Mouse (Mus musculus) heart, embryonic 14.5 days (tissue): ENCODE results near the gene Cib2. TPM values are rescaled to one million over a fixed set of nuclear protein-coding genes. Genes with fewer than 3 reads are reported as not detected.
A peak's percentile ranks its signal among the peaks of the same experiment; 100 is the strongest.

Experiments
- ATAC-seq: fragments of 200-750 bp; cut with Nextera tagmentation; 2 replicates; pipeline ENCODE4 v1.8.0; 2017; ENCODE audit warnings: low read depth, moderate TSS enrichment; ENCODE audit not compliant: insufficient number of reproducible peaks, insufficient read depth, low FRiP score
- H3K27ac ChIP-seq, 2 experiments: fragments of 200-500 bp in 1 of 2; fragments of 300-500 bp in 1 of 2; sonication (generic) in 1 of 2; replicated peaks in 1 of 2; 2 replicates each; pipeline ENCODE4 v1.5.1; 2012 to 2014; ENCODE audit warnings: low read depth in 2 of 2, low read length in 2 of 2, control low read depth in 1 of 2, mild to moderate bottlenecking in 1 of 2, mixed read lengths in 1 of 2; ENCODE audit not compliant: control insufficient read depth in 1 of 2, insufficient read depth in 1 of 2
- H3K27me3 ChIP-seq: fragments of 300-500 bp; sonication (generic); 2 replicates; pipeline ENCODE4 v1.6.1; 2014; ENCODE audit warnings: mild to moderate bottlenecking, low read length, control low read depth; ENCODE audit not compliant: control insufficient read depth, insufficient read depth
- H3K36me3 ChIP-seq: fragments of 300-500 bp; sonication (generic); 2 replicates; pipeline ENCODE4 v1.6.1; 2014; ENCODE audit warnings: mild to moderate bottlenecking, control low read depth, low read length, mixed read lengths; ENCODE audit not compliant: control insufficient read depth, insufficient read depth
- H3K4me1 ChIP-seq, 2 experiments: fragments of 200-500 bp in 1 of 2; fragments of 300-500 bp in 1 of 2; sonication (generic) in 1 of 2; 2 replicates each; pipeline ENCODE4 v1.6.1; 2012 to 2014; ENCODE audit warnings: low read length in 2 of 2, control low read depth in 1 of 2, mixed read lengths in 1 of 2; ENCODE audit not compliant: control insufficient read depth in 2 of 2, insufficient read depth in 2 of 2
- H3K4me2 ChIP-seq: fragments of 300-500 bp; sonication (generic); 2 replicates; pipeline ENCODE4 v1.6.1; 2014; ENCODE audit warnings: mild to moderate bottlenecking, low read length
- H3K4me3 ChIP-seq, 2 experiments: fragments of 200-500 bp in 1 of 2; fragments of 300-500 bp in 1 of 2; sonication (generic) in 1 of 2; 2 replicates each; pipeline ENCODE4 v1.5.1; 2012 to 2014; ENCODE audit warnings: low read length in 2 of 2, mild to moderate bottlenecking in 2 of 2, control low read depth in 1 of 2, low read depth in 1 of 2, moderate library complexity in 1 of 2; ENCODE audit not compliant: control insufficient read depth in 1 of 2, insufficient read depth in 1 of 2
- H3K9ac ChIP-seq: fragments of 300-500 bp; sonication (generic); 2 replicates; pipeline ENCODE4 v1.6.1; 2014; ENCODE audit warnings: mild to moderate bottlenecking, low read length
- H3K9me3 ChIP-seq: fragments of 300-500 bp; sonication (generic); 2 replicates; pipeline ENCODE4 v1.6.1; 2016; ENCODE audit warnings: low read length, control low read depth; ENCODE audit not compliant: control insufficient read depth
- WGBS: fragments of 180-500 bp; shearing (Covaris S2); extraction: QIAGEN DNeasy Blood & Tissue Kit; methylation state at CpG from one replicate; pipeline ENCODE4 v1.1.7; 2014; 5-methylcytosine and 5-hydroxymethylcytosine counted together
- polyA plus RNA-seq: library from polyadenylated mRNA; unstranded; fragments of >200 nt; fragmentation: Nextera tagmentation; extraction: Ambion mirVana; gene quantifications from 2 replicates; pipeline ENCODE4 v1.2.1, GENCODE M21; 2014

The Cib2 gene
- polyA plus RNA-seq, 1 experiment from 2014 or later = 6.7 TPM

DNA sequence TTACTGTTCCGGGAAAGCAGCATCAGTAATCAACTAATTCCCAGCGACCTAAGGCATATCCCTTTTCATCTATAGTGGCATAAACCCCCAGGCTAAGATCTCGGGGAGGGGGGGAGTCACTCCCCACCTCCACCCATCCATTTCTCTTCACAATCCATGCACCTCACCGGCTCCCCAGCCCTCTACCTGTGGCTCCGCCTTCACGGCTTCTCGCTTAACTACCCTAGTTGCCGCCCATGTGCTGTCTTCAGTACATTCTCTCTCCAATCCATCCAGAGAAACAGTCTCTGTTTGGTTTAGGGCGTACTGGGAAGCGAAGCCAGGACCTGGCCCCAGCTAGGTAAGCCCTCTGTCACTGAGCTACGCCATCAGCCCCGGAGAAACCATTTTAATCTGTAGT is 57.1 kb downstream of the Cib2 start:
- no peak overlapping the region for H3K9ac ChIP-seq
- H3K4me2 ChIP-seq = peak overlapping the region; percentile 94
- no peaks in the 10 kb centered on the region for H3K9me3 ChIP-seq
- H3K27me3 ChIP-seq = peaks cover 6% of the 10 kb centered on the region
- H3K27ac ChIP-seq = no peak overlapping the region
- no peak for ATAC-seq
- H3K4me1 ChIP-seq = peaks cover 0 to 2% of the 10 kb centered on the region in 2 experiments; a peak in 2 of 4 replicates
- 0 out of 4 replicates have a peak overlapping the region, but pooled peaks of 1 of the 2 experiments have one; percentile 1 for H3K4me3 ChIP-seq
- 18% methylated on average over 11 of the region's 12 CpGs for WGBS
- H3K36me3 ChIP-seq = no peaks in the 10 kb centered on the region

- no peak overlapping the region for H3K27ac ChIP-seq
- H3K9ac ChIP-seq = peak overlapping the region; percentile 83
- no peak for ATAC-seq
- 8% methylated on average over 13 of the region's 13 CpGs for WGBS
- H3K36me3 ChIP-seq = no peaks in the 10 kb centered on the region
- peaks cover 6% of the 10 kb centered on the region for H3K27me3 ChIP-seq
- peaks cover 0 to 2% of the 10 kb centered on the region in 2 experiments; a peak in 2 of 4 replicates for H3K4me1 ChIP-seq
- no peaks in the 10 kb centered on the region for H3K9me3 ChIP-seq
- H3K4me3 ChIP-seq = peak overlapping the region; percentile 62 to 63
- peak overlapping the region; percentile 94 for H3K4me2 ChIP-seq
These were observed 57.9 kb downstream of the Cib2 start for GRCm38 (mm10) chr9:54502111-54502495.

DNA sequence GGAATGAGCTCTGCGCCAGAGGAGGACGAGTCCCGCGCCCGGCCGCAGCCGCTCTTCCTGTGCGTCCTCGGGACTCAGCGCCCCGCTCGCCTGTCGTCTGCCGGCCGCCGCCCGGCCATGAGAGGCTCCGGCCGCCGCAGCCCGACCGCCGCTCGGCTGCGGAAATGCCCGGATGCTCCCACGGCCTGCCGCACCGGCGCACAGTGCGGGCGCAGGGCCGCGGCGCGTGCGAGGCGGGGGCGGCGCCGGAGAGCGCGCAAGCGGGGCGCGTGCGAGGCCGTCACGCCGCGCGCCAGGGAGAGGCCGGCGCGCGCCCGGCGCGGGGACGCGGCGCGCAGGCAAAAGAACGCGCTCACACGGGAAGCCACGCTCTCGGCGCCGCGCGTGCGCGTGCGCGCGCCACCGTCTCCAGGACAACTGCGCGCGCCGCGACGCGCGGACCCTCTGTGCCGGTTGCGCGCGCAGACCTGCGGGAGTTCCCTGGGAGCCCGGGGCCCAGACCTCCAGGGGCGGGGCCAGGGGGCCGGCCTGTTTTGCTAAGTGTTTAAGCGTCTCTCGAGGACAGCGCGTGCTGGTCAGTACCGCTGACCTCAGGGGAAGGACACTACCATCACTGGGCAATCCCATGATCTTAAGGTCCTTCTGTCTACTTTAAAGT is 58.4 kb downstream of the Cib2 start, which contains the start of gene Dmxl2:
Dmxl2 (minus strand) TSS at position 174 of the 658 bp plus-strand sequence.
- ATAC-seq = peak; percentile 90
- H3K27ac ChIP-seq = peak within 1 kb of the TSS; percentile 20 to 74
- under 1% methylated on average over 99 of the region's 99 CpGs for WGBS

GRCm38 (mm10) chr9:54500832-54501452 is 59.1 kb downstream of the Cib2 start:
- Histone ChIP-seq H3K9me3 (no peaks in the 10 kb centered on the region), H3K4me3 (peak overlapping the region; percentile 62 to 63), H3K4me2 (peak overlapping the region; percentile 94), H3K36me3 (no peaks in the 10 kb centered on the region), H3K9ac (peak overlapping the region; percentile 83), H3K4me1 (peaks cover 0 to 2% of the 10 kb centered on the region in 2 experiments; a peak in 2 of 4 replicates), H3K27me3 (peaks cover 6% of the 10 kb centered on the region), H3K27ac (peak overlapping the region; percentile 20 to 74)
- peak; percentile 60 for ATAC-seq
- under 1% methylated on average over 42 of the region's 43 CpGs for WGBS

More for the DNA sequence above, 58.4 kb downstream of the Cib2 start, which contains the start of gene Dmxl2:
- Histone ChIP-seq H3K4me1 (peaks cover 0 to 2% of the 10 kb centered on the region in 2 experiments; a peak in 2 of 4 replicates), H3K4me3 (peak within 1 kb of the TSS; percentile 62 to 63), H3K9ac (peak within 1 kb of the TSS; percentile 83), H3K4me2 (peak within 1 kb of the TSS; percentile 94), H3K27me3 (peaks cover 6% of the 10 kb centered on the region), H3K36me3 (no peaks in the 10 kb centered on the region), H3K9me3 (no peaks in the 10 kb centered on the region)

DNA sequence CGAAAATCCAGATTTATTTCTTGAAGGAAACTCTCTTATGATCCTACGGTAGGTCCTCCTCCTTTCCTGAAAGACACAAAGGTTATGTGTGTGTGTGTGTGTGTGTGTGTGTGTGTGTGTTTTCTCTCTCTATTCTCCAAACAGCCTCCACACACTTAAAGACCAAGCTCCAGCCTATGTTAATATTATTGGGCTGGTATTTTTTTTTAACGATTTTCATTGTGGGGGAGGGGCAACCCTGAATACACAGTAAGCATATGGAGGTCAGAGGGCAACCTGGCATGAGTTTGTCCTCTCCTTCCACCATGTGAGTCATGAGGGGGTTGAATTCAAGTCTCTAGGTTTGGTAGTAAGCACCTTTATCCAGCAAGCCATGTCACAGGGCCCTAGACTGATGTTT is 60.2 kb downstream of the Cib2 start:
- Histone ChIP-seq H3K36me3 (no peaks in the 10 kb centered on the region), H3K9ac (no peak overlapping the region), H3K4me3 (no peak overlapping the region), H3K27ac (no peak overlapping the region), H3K9me3 (no peaks in the 10 kb centered on the region), H3K4me2 (no peak overlapping the region), H3K27me3 (peaks cover 5% of the 10 kb centered on the region), H3K4me1 (peaks cover 0 to 2% of the 10 kb centered on the region in 2 experiments; a peak in 2 of 4 replicates)
- 80% methylated on average over 3 of the region's 3 CpGs for WGBS
- ATAC-seq = no peak

- Histone ChIP-seq H3K9ac (no peak overlapping the region), H3K9me3 (no peaks in the 10 kb centered on the region), H3K27ac (no peak overlapping the region), H3K4me2 (no peak overlapping the region), H3K4me1 (peaks cover 0 to 2% of the 10 kb centered on the region in 2 experiments; a peak in 2 of 4 replicates), H3K4me3 (no peak overlapping the region), H3K36me3 (no peaks in the 10 kb centered on the region), H3K27me3 (peaks cover 4% of the 10 kb centered on the region)
- 87% methylated on average over 6 of the region's 6 CpGs for WGBS
- no peak for ATAC-seq
These were observed 60.7 kb downstream of the Cib2 start for GRCm38 (mm10) chr9:54499291-54499690.
